Mouse (Mus musculus) midbrain, embryonic 15.5 days (tissue): ENCODE results near the gene Ccdc188. TPM values are rescaled to one million over a fixed set of nuclear protein-coding genes. Genes with fewer than 3 reads are reported as not detected.

ENCODE experiments used
- ATAC-seq: fragments of 200-750 bp; cut with Nextera tagmentation; replicated peaks from 2 replicates; pipeline ENCODE4 v1.8.0; 2017; ENCODE audit warnings: moderate TSS enrichment
- H3K27ac ChIP-seq: fragments of 300-500 bp; sonication (generic); 2 replicates; pipeline ENCODE4 v1.5.1; 2015; ENCODE audit warnings: mild to moderate bottlenecking, inconsistent platforms
- H3K27me3 ChIP-seq: fragments of 300-500 bp; sonication (generic); replicated peaks from 2 replicates; pipeline ENCODE4 v1.6.1; 2015; ENCODE audit warnings: inconsistent platforms
- H3K36me3 ChIP-seq: fragments of 300-500 bp; sonication (generic); replicated peaks from 2 replicates; pipeline ENCODE4 v1.6.1; 2015; ENCODE audit warnings: inconsistent platforms
- H3K4me1 ChIP-seq: fragments of 300-500 bp; sonication (generic); 2 replicates; pipeline ENCODE4 v1.6.1; 2015; ENCODE audit warnings: inconsistent platforms
- H3K4me2 ChIP-seq: fragments of 300-500 bp; sonication (generic); 2 replicates; pipeline ENCODE4 v1.6.1; 2015; ENCODE audit warnings: inconsistent platforms, mild to moderate bottlenecking, moderate library complexity
- H3K4me3 ChIP-seq: fragments of 300-500 bp; sonication (generic); 2 replicates; pipeline ENCODE4 v1.5.1; 2015; ENCODE audit warnings: mild to moderate bottlenecking, inconsistent platforms
- H3K9ac ChIP-seq: fragments of 300-500 bp; sonication (generic); 2 replicates; pipeline ENCODE4 v1.6.1; 2015; ENCODE audit warnings: mild to moderate bottlenecking, inconsistent platforms
- H3K9me3 ChIP-seq: fragments of 300-500 bp; sonication (generic); 2 replicates; pipeline ENCODE4 v1.6.1; 2016; ENCODE audit warnings: inconsistent platforms
- WGBS: fragments of 180-500 bp; shearing (Covaris S2); methylation state at CpG from one replicate; pipeline ENCODE4 v1.1.7; 2015; ENCODE audit warnings: mixed read lengths; 5-methylcytosine and 5-hydroxymethylcytosine counted together
- polyA plus RNA-seq: library from polyadenylated mRNA; unstranded; fragments of >200 nt; fragmentation: Nextera tagmentation; extraction: Ambion mirVana; gene quantifications from 2 replicates; pipeline ENCODE4 v1.2.1, GENCODE M21; 2015

Gene Ccdc188
- polyA plus RNA-seq: 0.14 TPM in 1 of 2 replicates, not detected in the other

DNA sequence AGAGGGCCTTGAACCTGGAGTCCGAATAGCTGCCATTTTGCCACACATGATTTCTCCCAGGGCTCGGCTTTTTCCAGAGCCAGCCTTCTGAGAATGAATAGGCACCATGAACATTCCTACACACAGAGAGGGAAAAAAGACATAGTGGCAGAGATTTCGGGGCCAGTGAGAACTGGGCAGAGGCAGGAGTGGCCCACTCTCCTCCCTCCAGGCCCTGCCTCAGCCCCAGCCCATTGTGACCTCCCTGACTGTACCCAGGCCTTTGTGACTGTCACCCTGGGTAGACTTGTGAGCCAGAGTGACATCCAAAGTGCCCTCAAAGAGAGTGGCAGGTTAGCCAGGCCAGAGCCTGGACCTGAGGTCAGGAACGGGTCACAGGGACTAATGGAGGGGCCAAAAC, at the start of gene Ccdc188:
Gene Ccdc188, plus strand, starts transcription at position 301 of the 400 bp plus-strand sequence.
- H3K9me3 ChIP-seq: no peaks in the 10 kb centered on the region
- 89% methylated on average over 4 of the region's 4 CpGs for WGBS
- peaks cover 50% of the 10 kb centered on the region for H3K4me1 ChIP-seq
- peaks cover 4% of the 10 kb centered on the region; the same call in 1 of the 2 replicates for H3K36me3 ChIP-seq
- H3K27me3 ChIP-seq: no peaks in the 10 kb centered on the region
- H3K9ac ChIP-seq: no peak within 1 kb of the TSS
- ATAC-seq: no peak
- H3K4me3 ChIP-seq: no peak within 1 kb of the TSS
- no peak within 1 kb of the TSS for H3K27ac ChIP-seq
- no peak within 1 kb of the TSS for H3K4me2 ChIP-seq

DNA sequence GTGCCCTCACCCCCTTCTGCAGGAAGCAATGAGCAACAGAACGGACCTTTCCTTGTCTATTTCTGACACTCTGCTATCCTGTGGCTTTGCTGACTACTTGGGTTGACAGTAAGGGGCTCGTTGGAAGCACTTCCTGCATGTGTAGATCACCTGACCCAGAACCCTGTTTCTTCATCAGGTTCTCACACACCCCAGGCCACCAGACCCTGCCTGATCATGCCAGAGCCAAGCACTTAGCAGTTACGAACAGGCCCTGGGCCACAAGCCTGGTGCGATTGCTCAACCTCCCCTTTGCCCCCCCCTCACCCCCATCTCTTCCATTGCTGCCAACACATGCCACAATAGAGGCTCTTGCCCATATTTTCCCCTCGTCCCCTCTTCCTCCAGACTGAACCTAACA, 48.5 kb upstream of the Ccdc188 start:
- H3K4me2 ChIP-seq: no peak overlapping the region
- no peak overlapping the region for H3K9ac ChIP-seq
- no peaks in the 10 kb centered on the region for H3K27me3 ChIP-seq
- no peaks in the 10 kb centered on the region for H3K36me3 ChIP-seq
- ATAC-seq: no peak
- no peak overlapping the region for H3K27ac ChIP-seq
- no peaks in the 10 kb centered on the region for H3K9me3 ChIP-seq
- H3K4me1 ChIP-seq: peaks cover 39% of the 10 kb centered on the region
- 86% methylated on average over 5 of the region's 5 CpGs for WGBS
- no peak overlapping the region for H3K4me3 ChIP-seq

DNA sequence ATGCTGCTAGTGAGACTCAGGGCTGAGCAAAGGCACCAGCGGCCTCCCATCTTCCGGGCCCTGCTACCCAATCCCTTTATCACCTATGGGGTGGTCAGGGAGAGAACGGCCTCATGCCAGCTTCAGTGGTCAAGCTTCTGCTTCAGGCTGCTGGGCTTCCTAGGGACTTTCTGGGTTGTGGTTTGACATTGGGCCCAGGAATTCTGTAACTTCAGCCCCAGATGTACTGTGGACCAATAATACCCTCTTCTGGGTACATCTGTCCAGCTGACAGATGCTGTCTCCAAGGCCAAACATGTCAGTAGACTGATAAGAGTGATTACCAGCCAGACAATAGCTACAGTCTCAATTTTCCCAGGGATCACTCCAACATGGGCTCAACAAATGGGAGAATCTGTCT, 47.9 kb upstream of the Ccdc188 start:
- Histone ChIP-seq H3K9ac (no peak overlapping the region), H3K4me2 (no peak overlapping the region), H3K27ac (no peak overlapping the region), H3K4me3 (no peak overlapping the region), H3K4me1 (peaks cover 33% of the 10 kb centered on the region), H3K27me3 (no peaks in the 10 kb centered on the region), H3K36me3 (no peaks in the 10 kb centered on the region), H3K9me3 (no peaks in the 10 kb centered on the region)
- 95% methylated on average over 3 of the region's 3 CpGs for WGBS
- ATAC-seq: no peak

DNA sequence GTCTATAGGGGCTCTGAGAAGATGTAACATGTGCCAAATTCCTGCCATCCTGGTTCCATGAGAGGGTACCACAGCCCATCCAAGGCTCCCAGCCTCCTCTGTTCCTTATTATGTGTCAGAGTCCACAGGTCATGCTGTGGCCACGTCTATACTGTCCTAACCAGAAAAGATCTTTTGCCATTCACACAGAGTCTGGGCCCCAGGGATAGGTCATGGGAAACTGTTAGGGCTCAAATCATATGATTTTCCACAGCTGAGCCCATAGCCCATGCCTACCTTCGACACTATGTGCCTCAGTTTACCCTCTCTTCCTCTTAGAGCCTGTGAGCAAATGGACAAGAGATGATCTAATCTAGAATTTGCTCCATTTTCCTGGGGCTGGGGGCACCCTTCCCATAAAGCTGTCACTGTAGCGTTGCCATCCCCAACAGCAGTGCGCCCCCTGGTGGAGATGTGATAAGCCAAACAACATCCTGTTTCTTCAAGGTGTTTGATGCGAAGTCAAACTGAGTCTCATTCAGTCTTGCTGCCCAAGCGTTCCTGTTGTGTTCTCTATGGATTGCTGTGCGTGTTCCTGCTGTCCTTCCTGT, 45.3 kb upstream of the Ccdc188 start:
- 7% methylated on average over 7 of the region's 7 CpGs for WGBS
- Histone ChIP-seq H3K4me1 (peaks cover 13% of the 10 kb centered on the region), H3K27ac (no peak overlapping the region), H3K4me3 (no peak overlapping the region), H3K9me3 (no peaks in the 10 kb centered on the region), H3K27me3 (no peaks in the 10 kb centered on the region), H3K36me3 (no peaks in the 10 kb centered on the region), H3K9ac (no peak overlapping the region), H3K4me2 (no peak overlapping the region)
- ATAC-seq: no peak

DNA sequence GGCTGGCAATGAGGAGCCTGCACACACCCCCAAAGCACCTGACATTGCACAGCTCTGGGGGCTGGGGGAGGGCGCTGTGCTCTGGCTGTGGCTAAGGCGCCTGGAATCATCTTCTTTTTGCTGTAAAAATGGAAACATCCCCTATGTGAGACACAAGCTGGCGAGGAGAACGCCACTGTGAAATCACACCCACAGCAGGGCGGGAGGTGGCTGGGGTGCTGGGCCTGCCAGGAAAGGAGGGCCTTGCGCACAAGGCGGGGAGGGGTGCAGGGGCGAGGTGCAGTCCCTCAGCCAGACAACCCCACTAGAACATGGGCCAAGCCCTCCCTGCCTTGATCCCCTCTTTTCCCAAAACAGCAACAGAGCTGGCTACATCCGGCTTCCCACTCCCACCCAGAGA, 44.4 kb upstream of the Ccdc188 start:
- 0 out of 2 replicates have a peak, but pooled peaks have one; percentile 48 for ATAC-seq
- H3K27ac ChIP-seq: no peak overlapping the region

DNA sequence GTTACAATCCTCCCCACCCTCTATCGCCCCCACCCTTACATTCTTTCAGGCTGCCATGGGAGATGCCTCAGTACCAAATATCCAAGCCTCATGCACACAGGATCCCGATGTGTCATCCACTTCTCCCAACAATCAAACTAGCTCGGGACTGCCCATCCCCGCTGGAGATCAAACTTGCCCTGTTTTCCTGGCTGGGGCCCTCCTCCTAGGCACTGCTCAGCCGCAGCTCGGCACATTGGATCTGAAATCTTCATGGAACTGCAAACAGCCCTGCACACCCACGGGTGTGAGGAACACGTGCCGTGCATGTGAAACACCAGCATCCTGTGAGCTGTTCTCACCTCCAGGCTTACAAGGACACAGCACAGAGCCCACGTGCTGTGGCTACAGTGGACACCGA, 43.9 kb upstream of the Ccdc188 start:
- Histone ChIP-seq H3K4me2 (no peak overlapping the region), H3K27me3 (no peaks in the 10 kb centered on the region), H3K4me1 (peaks cover 13% of the 10 kb centered on the region), H3K9me3 (no peaks in the 10 kb centered on the region), H3K36me3 (no peaks in the 10 kb centered on the region), H3K9ac (no peak overlapping the region), H3K4me3 (no peak overlapping the region), H3K27ac (no peak overlapping the region)
- ATAC-seq: no peak
- WGBS: 56% methylated on average over 11 of the region's 11 CpGs

More for the DNA sequence above, 44.4 kb upstream of the Ccdc188 start:
- Histone ChIP-seq H3K27me3 (no peaks in the 10 kb centered on the region), H3K4me2 (no peak overlapping the region), H3K9me3 (no peaks in the 10 kb centered on the region), H3K4me1 (peaks cover 13% of the 10 kb centered on the region), H3K9ac (no peak overlapping the region), H3K36me3 (no peaks in the 10 kb centered on the region), H3K4me3 (no peak overlapping the region)
- WGBS: 76% methylated on average over 9 of the region's 9 CpGs

DNA sequence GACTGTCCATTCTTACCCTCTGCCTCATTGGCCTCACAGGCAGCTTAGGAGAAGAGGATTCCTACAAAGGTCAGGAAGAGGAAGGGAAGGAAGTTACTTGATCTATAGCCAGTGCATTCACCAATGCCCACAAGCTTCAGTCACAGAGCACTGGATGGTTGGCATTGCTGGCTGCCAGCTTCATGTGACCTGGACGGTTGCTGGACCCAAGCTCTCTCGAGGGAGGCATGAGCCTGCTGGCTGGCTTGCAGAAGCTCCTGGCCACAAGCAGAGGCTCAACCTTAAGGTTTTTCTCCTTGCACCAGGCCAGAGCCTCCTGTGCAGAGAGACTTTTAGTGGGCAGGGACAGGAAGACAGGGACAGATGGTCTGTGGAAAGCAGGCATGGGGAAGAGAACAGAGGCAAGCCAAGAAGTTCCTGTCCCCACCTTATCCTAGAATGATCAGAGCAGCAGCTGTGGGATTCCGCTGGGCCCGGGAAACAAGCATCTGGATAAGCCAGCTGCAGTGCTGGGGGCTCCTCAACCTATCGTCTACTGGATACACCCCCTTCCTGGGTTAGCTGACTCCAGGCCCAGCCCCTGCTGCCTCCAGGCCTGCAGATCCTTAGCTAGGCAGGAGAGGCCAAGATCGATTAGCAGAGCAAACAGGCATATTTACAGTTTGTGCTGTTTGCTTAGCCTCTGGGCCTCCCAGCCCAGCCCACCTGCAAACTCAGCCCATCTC, 41.7 kb upstream of the Ccdc188 start:
- WGBS: 63% methylated on average over 6 of the region's 6 CpGs
- H3K27ac ChIP-seq: no peak overlapping the region
- H3K36me3 ChIP-seq: no peaks in the 10 kb centered on the region
- H3K9ac ChIP-seq: no peak overlapping the region
- H3K4me3 ChIP-seq: no peak overlapping the region
- H3K4me1 ChIP-seq: peaks cover 17% of the 10 kb centered on the region
- H3K27me3 ChIP-seq: no peaks in the 10 kb centered on the region
- H3K4me2 ChIP-seq: no peak overlapping the region
- H3K9me3 ChIP-seq: no peaks in the 10 kb centered on the region
- ATAC-seq: no peak

DNA sequence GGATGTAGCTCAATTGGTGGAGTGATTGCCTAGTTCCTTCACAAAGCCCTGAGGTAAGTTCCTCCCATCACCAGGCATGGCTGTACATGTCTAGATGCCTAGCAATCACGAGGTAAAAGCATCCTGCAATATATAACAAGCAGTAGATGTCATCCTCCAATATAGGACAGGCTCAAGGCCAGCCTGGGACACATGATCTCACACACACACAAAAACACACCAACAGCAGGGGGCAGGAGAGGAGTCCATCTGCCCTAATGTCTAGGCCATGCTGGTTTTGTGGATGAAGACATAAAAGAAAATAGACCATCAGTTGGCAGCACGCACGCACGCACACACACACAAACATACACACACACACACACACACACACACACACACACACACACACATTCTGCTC, 40.9 kb upstream of the Ccdc188 start:
- Histone ChIP-seq H3K27me3 (no peaks in the 10 kb centered on the region), H3K4me2 (no peak overlapping the region), H3K9ac (no peak overlapping the region), H3K4me3 (no peak overlapping the region), H3K9me3 (no peaks in the 10 kb centered on the region), H3K4me1 (peaks cover 17% of the 10 kb centered on the region), H3K36me3 (no peaks in the 10 kb centered on the region), H3K27ac (no peak overlapping the region)
- WGBS: 76% methylated on average over 4 of the region's 4 CpGs
- no peak for ATAC-seq

DNA sequence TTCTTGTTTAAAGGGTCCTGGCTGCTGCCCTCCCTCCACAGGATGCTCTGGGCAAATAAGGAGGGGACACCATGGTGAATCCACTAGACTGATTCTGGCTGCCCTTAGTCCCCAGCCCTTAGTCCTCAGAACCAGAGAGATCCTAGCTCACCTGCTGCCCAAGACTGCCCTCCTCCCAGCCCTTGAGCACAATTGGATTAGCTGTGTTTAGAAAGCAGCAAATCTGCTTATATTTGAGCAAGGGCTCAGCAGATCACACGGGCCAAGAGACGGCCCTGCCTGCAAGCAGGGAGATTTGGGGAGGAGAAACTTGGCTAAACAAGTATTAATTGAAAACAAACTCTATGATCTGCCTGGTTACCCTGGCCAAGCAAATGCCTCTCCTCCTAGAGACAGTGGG, 38.1 kb upstream of the Ccdc188 start:
- no peak overlapping the region for H3K9ac ChIP-seq
- H3K4me3 ChIP-seq: no peak overlapping the region
- 3% methylated on average over 2 of the region's 2 CpGs for WGBS
- no peaks in the 10 kb centered on the region for H3K27me3 ChIP-seq
- H3K36me3 ChIP-seq: no peaks in the 10 kb centered on the region
- no peak for ATAC-seq
- H3K27ac ChIP-seq: no peak overlapping the region
- H3K9me3 ChIP-seq: no peaks in the 10 kb centered on the region
- no peak overlapping the region for H3K4me2 ChIP-seq
- H3K4me1 ChIP-seq: 0 out of 2 replicates have a peak, but pooled peaks cover 4% of the 10 kb centered on the region

DNA sequence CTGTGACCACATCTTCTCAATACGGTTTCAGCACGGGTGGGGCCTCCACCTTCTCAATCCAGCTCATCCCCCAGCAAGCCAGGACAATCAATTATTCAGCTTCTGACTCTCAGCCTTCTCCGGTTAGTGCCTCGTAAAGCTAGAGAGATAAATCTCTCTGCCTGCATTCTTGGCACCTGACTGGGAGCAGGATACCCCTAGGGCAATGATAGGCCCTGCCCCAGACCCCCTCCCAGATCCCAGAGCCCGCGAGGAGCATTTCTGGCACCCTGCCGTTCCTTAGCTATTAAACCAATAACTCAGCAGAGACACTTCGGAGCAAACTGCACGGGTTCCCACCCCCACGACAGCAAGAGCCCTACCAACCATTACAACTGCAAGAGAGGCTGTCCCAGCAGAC, 36.3 kb upstream of the Ccdc188 start:
- no peak overlapping the region for H3K4me2 ChIP-seq
- no peaks in the 10 kb centered on the region for H3K9me3 ChIP-seq
- ATAC-seq: no peak
- no peak overlapping the region for H3K27ac ChIP-seq
- H3K27me3 ChIP-seq: no peaks in the 10 kb centered on the region
- no peaks in the 10 kb centered on the region for H3K36me3 ChIP-seq
- 0 out of 2 replicates have a peak, but pooled peaks cover 4% of the 10 kb centered on the region for H3K4me1 ChIP-seq
- H3K4me3 ChIP-seq: no peak overlapping the region
- 61% methylated on average over 10 of the region's 10 CpGs for WGBS
- H3K9ac ChIP-seq: no peak overlapping the region

DNA sequence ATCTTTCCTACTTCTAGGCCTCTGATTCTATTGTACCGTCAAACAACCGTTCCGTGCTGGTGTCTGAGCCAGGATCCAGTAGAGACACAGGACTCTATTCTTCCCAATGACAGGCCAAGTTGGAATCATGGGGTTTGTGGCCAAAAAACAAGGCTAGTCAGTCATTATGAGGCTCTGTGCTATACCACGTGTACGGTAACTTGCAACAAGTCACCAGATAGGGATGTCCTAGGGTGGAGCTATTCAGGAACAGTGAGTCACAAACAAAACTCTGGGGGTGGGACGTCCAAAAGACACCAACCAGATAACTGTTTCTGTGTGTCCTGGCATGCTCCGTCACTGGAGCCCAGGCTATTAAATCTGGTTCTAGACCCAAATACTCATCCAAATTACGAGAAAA, 34.9 kb upstream of the Ccdc188 start:
- Histone ChIP-seq H3K27me3 (no peaks in the 10 kb centered on the region), H3K9ac (no peak overlapping the region), H3K36me3 (no peaks in the 10 kb centered on the region), H3K4me1 (0 out of 2 replicates have a peak, but pooled peaks cover 4% of the 10 kb centered on the region), H3K4me3 (no peak overlapping the region), H3K4me2 (no peak overlapping the region), H3K9me3 (no peaks in the 10 kb centered on the region), H3K27ac (no peak overlapping the region)
- WGBS: 86% methylated on average over 8 of the region's 8 CpGs
- ATAC-seq: no peak

DNA sequence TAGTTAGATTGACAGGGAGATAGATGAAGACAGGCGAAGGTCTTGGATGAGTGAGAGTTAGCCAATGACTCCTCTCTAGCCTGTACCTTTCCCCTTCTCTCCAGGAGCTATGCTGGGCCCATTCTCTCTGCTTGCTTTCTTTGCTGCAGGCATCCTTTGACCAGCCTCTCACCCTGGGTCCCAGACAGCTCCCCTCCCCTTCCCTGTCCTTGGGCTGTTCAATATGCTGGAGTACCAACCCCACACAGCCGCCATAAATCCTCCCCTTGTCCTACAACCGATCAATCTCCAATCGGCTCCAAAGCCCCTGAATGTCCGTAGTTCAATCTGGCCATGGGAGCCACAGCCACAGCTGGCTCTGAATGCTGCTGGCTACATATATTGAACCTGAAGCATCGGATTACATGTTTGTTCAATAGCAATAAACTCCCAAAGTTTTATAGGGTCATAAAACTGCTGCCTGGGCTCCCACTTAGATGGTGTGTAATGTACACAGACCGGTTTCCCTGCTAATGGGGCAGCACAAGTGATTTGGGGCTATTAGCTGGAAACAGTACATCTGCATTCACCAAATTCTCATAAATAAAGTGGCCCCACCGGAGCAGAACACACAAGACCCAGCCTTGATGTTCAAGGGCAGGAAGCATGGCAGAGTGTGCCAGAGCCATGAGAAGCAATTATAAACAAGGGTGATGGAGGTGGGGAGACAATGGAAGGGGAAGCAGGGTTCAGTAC, 31.8 kb upstream of the Ccdc188 start:
- Histone ChIP-seq H3K4me1 (no peaks in the 10 kb centered on the region), H3K27me3 (no peaks in the 10 kb centered on the region), H3K36me3 (no peaks in the 10 kb centered on the region), H3K27ac (no peak overlapping the region), H3K4me3 (no peak overlapping the region), H3K4me2 (no peak overlapping the region), H3K9ac (no peak overlapping the region), H3K9me3 (no peaks in the 10 kb centered on the region)
- no peak for ATAC-seq
- 85% methylated on average over 8 of the region's 8 CpGs for WGBS
